Mouse (Mus musculus) MN1 (cell line): ENCODE results near the gene Fbxl20.

Source experiments
- DNase-seq: peaks from one replicate; pipeline ENCODE4 v3.0.0-alpha.2; 2016; ENCODE audit warnings: low spot score

Gene Fbxl20

DNA sequence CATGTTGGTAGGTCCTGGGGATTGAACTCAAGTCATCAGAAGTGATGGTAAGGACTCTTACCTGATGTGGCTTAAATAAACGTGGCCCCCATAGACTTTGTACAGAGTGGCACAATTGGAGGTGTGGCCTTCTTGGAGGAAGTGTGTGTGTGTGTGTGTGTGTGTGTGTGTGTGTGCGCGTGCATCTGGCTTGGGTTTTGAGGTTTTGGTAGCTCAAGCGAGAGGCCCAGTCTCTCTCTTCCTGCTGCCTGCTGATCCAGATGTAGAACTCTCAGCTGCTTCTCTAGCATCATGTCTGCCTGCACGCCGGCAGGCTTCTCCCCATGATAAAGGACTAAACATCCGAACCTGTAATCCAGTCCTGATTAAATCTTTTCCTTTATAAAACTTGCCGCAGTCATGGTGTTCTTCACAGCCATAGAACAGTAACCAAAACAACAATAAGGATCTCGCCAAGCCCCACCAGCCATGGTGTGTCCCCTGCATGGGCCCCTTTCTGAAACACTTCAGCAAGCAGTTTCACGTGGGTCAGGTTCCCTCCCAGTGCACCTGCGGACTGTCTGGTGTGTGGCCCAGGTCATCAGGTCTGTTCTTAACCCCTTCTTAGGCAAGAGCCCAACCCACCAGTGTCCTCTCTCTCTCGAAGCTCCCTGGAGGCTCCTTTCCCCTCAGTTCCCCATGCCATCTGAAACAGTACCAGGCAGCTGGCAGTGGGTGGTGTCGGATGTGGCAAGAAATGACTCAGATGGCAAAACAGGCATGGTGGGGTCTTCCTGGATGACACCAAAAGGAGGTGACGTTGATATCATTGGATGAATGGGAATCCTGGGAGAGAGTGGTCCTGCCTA is 100.3 kb downstream of the Fbxl20 start:
- no peak for DNase-seq

DNA sequence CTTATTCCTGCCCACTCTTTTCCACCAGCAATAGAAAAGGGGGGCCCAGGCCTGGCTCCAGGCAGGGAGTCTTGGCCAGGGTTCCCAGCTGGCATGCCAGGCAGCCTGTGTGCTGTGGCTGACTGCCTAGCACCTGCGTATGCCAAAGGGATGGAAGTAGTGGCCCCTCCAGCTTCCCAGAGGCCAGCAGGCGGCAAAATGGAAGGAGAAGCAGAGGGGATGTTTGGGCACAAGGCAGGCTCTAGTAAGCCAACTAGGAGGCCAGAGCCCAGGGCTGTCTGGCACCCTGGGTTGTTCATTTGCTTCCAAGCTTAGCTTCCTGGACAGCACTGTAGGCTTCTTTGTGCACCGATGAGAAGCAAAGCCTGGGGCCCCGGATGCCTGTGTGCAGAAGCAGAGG is 102.5 kb downstream of the Fbxl20 start:
- DNase-seq = no peak

DNA sequence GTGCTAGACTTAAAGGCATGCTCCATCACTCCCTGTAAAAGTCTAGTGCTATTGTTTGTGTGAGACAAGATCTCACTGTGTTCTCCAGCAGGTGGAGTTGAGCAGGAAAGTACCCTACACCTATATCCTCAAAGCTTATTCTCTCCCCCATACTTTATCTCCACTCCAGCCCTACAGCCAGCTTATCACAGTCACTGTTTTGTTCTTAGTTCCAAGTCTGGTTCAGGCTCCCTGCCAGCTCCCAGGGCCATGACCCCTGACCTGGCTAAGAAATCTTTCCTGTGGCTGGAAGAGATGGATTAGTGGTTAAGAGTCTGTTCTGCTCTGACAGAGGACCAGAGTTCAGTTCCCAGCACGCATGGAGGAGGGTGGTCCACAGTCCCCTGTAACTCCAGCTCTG is 103.7 kb downstream of the Fbxl20 start:
- DNase-seq = no peak

DNA sequence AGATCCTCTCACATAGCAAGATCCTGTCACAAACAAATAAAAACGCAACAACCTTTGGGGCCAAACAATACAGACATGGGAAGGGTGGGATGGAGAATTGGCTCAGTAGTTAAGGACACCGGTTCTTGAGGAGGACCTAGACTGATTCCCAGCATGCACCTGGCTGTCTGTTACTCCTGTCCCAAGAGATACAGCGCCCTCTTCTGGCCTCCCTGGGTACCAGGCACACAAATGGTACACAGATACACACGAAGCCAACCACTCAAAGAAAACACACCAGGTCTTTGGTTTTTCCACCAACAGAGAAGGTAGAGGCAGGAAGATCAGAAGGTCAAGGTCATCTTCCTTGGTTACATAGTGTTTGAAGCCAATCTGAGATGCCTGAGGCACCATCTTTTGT is 104.6 kb downstream of the Fbxl20 start:
- DNase-seq = no peak

DNA sequence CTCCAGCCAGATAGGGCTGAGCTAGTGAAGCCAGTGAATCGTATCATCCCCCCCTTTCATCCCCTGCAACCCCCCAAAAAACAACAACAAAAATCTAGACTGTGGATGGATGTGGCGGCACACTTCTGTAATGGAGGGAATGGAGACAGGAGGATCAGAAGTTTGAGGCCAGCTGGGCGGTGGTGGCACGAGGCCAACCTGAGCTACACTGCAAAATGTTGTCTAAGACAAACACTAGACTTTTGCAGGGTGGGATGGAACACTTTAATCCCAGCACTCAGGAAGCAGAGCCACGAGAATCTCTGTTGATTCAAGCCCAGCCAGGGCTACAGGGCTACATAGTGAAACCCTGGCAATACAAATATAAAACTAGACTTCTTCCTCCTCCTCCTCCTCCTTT is 106.1 kb downstream of the Fbxl20 start:
- no peak for DNase-seq

DNA sequence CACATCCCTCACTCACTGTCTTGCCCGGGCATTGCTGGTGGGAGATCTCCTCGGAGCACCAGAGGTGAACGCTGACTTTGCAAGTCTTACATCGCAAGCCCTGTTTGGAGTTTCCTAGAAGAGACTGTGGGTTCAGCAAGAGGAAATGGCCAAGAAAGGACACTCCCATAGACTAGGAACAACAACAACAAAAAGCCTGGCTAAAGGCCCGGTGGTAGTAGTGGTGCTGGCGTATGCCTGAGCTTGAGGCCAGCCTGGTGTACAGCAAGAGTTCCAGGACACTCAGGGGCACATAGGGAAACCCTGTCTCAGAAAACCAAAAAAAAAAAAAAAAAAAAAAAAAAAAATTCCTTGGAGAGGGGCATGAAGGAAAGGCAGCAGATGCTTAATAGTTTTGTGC is 107.5 kb downstream of the Fbxl20 start:
- DNase-seq = no peak

DNA sequence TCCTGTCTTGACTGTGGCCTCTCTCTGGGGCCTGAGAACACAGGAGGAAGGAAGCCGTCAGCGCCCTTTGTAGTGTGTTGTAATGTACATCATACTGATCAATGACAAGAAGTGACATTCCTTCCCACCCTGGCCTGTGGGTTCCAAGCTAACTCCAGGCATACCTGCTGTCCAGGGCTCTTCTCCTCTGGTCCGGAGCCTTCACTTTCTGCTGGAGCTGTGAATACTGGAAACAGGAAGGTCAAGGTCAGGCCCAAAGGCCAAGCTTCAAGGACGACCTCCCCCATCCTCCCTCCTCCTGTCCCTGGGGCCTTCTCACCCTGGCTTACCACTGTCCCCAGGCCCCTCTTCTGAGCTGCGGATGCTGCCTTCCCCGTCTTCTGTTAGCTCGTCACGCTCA is 109.2 kb downstream of the Fbxl20 start:
- no peak for DNase-seq

DNA sequence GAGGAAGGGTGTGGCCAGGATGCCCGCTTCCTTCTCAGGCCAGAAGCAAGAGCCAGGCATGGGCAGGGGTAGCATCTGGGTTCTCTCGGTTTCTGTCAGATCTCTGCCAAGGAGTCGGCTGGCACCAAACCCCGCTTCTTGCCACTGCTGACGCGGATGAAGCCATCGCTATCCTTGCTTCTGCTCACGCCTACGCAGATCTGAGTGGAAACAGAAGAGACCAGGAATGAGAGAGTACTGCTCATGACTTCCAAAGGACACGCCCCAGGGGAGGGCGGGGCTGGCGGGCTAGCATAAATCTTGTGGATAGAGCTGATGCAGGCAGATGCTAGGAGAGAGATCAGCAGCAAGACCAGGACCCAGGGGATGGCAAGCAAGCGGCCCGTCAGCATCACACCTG is 112.3 kb downstream of the Fbxl20 start:
- peak; percentile 94 for DNase-seq

DNA sequence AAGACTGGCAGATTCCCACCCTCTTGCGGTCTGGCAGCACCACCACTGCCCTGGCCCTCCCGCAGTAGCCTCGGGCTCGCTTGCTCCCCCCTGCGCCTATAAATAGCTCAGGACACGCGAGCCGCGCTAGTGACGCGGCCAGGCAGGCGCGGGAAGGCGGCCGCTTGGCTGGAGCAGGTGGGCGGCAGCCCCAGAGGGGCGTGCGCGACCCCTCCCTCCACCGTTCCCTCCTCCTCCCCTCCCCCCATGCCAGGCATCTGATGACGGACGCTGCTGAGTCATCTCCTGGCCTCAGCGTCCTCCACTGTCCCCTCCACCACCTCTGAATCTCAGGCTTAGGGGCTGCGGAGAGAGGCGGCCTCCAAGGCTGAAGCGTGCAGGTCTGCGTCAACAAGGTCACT is 114.2 kb downstream of the Fbxl20 start:
- peak; percentile 76 for DNase-seq

DNA sequence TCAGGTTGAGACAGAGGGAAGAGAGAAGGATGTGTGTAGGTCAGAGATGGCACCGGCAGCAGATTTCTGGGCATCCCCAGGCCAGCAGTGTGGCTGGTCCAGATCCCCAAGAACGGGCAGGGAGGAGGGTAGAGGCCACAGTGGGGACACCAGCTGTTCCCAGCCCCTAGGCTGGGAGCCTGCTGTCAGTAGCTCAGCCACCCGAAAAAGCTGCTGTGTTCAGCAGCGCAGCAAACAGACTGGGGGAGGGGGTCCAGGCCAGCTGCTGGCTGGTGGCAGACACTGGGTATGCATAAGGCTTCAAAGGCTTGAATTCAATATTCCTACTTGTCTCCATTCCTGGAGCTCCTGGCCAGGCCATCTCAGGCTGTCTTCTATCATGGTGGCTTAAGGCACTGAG is 115.4 kb downstream of the Fbxl20 start:
- no peak for DNase-seq

DNA sequence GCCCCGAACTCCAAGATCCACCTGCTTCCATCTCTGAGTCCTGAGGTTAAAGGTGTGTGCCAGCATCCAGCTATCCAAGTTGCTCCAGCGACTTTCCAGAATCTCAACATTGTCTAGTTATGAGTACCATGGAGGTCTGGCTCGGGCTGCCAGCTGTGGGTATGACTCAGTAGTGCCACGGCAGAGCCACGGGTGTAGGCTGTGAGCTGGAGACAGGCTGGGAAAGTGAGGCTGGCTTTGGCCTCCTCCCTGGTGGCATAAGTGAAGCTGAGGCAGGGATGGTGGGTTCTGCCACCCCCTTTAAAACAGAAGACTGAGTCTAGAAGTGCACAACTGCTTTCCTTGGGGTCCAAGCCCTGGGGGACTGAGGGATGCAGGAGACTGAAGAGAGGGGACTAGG is 116.1 kb downstream of the Fbxl20 start:
- DNase-seq = peak; percentile 35
